Mouse (Mus musculus): ENCODE results near the gene Tas2r116.

Gene Tas2r116

DNA sequence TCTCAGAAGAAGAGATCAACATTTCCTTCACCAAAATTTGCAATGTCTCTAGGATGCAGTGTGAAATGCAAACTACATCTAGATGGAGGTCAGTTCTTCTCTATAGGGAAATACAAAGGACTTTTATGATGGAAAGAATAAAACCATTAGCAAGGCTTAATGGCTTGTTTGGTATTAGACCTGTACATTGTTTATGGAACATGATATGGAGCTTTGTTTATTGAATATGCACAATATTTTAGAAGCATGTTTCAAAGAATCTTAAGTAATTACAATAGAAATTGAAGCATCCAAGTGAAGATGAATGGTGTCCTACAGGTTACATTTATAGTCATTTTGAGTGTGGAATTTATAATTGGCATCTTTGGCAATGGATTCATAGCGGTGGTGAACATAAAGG lies at the start of gene Tas2r116:
TSS of gene Tas2r116 (plus strand) at position 301 of the 400 bp plus-strand sequence.
- no peak for DNase-seq (ENCODE audit: low read depth, low spot score)

- no peak for DNase-seq (ENCODE audit: low read depth, low spot score)
Measured at GRCm38 (mm10) chr6:132846842-132847241, 8.4 kb upstream of the Tas2r116 start, which contains the start of gene Tas2r123. Tas2r123 (plus strand) TSS chr6:132847142.

- DNase-seq (ENCODE audit: low read depth, low spot score): no peak
Measured at GRCm38 (mm10) chr6:132867708-132868107, 12.5 kb downstream of the Tas2r116 start, which contains the start of gene Tas2r110. Tas2r110 (plus strand) TSS chr6:132868008.

DNA sequence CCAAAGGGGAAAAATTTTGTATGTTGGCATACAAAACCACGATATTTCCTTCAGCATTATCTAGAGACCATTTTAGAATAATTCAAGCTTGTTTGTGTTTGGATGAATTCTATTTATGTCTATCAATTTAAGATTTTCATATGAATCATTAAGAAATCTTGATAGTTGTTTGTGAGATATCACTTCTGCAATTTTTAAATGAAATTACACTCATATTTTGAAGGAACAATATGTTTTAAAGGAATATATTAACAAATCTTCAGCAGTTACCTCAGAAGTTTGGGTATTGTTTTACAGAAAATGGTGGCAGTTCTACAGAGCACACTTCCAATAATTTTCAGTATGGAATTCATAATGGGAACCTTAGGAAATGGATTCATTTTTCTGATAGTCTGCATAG lies 37.5 kb downstream of the Tas2r116 start, which contains the start of gene Tas2r113:
TSS of gene Tas2r113 (plus strand) at position 301 of the 400 bp plus-strand sequence.
- no peak for DNase-seq (ENCODE audit: low read depth, low spot score)
